Mouse (Mus musculus) layer of hippocampus, postnatal 10 days (tissue): ENCODE measurements around the gene Syt8. TPM values are rescaled to one million over a fixed set of nuclear protein-coding genes. Genes with fewer than 3 reads are reported as not detected.

Experiments
- DNase-seq, 2 experiments: peaks; one replicate each; pipeline ENCODE4 v3.0.0; 2021; ENCODE audit warnings: low spot score in 2 of 2
- total RNA-seq, 2 experiments: library from RNA; stranded (reverse); gene quantifications; 2 replicates each; pipeline ENCODE4 v1.2.3; 2021

The Syt8 gene
- total RNA-seq, 2 experiments from 2014 or later = not detected

- DNase-seq = no peak
Observed at GRCm38 (mm10) chr7:142474799-142475198, 40.1 kb downstream of the Syt8 start.

- no peak for DNase-seq
Observed at GRCm38 (mm10) chr7:142475641-142476040, 41.0 kb downstream of the Syt8 start.

- DNase-seq = no peak
Observed at GRCm38 (mm10) chr7:142476271-142476670, 41.6 kb downstream of the Syt8 start.

- DNase-seq = peak; percentile 61 to 74
Observed at GRCm38 (mm10) chr7:142476795-142477452, 42.3 kb downstream of the Syt8 start.

GRCm38 (mm10) chr7:142478001-142478400 lies 43.4 kb downstream of the Syt8 start:
- DNase-seq = no peak

- DNase-seq = no peak
Observed at GRCm38 (mm10) chr7:142478574-142478973, 43.9 kb downstream of the Syt8 start.

GRCm38 (mm10) chr7:142479307-142479706 lies 44.7 kb downstream of the Syt8 start:
- DNase-seq = no peak

- DNase-seq = no peak
Observed at GRCm38 (mm10) chr7:142479886-142480285, 45.2 kb downstream of the Syt8 start.

- DNase-seq = no peak
Observed at GRCm38 (mm10) chr7:142480661-142481060, 46.0 kb downstream of the Syt8 start.

- peak; percentile 58 to 66 for DNase-seq
Observed at GRCm38 (mm10) chr7:142481186-142481567, 46.5 kb downstream of the Syt8 start.

- no peak for DNase-seq
Observed at GRCm38 (mm10) chr7:142481568-142482255, 47.1 kb downstream of the Syt8 start.

GRCm38 (mm10) chr7:142482256-142482609 lies 47.6 kb downstream of the Syt8 start:
- DNase-seq = no peak

- no peak for DNase-seq
Observed at GRCm38 (mm10) chr7:142483136-142483535, 48.5 kb downstream of the Syt8 start.

- DNase-seq = no peak
Observed at GRCm38 (mm10) chr7:142484780-142485179, 50.1 kb downstream of the Syt8 start.

- no peak for DNase-seq
Observed at GRCm38 (mm10) chr7:142486751-142487162, 52.1 kb downstream of the Syt8 start.

GRCm38 (mm10) chr7:142487341-142487859 lies 52.8 kb downstream of the Syt8 start:
- peak in 1 of 2 experiments; percentile 67 for DNase-seq

- DNase-seq = no peak
Observed at GRCm38 (mm10) chr7:142488053-142488452, 53.4 kb downstream of the Syt8 start.

Other genes starting within 250 kb of the Syt8 start
- not detected for gene Gm10153, start 244.5 kb upstream of the Syt8 start, total RNA-seq
- gene Krtap5-3, start 233.5 kb upstream of the Syt8 start, total RNA-seq = not detected
- gene Gm7579, start 223.0 kb upstream of the Syt8 start, total RNA-seq = not detected
- not detected for gene Krtap5-5, start 204.9 kb upstream of the Syt8 start, total RNA-seq
- gene Gm40460, start 193.8 kb upstream of the Syt8 start, total RNA-seq = not detected
- gene Gm2431, start 176.5 kb upstream of the Syt8 start, total RNA-seq = not detected
- gene Gm4559, start 160.5 kb upstream of the Syt8 start, total RNA-seq = not detected
- gene Krtap5-1, start 137.7 kb upstream of the Syt8 start, total RNA-seq = not detected
- gene Krtap5-4, start 131.3 kb upstream of the Syt8 start, total RNA-seq = not detected
- gene Ifitm10, start 61.1 kb upstream of the Syt8 start, total RNA-seq = 10 to 100 TPM; 21.0 to 24.6 TPM
- 1 to 10 TPM in 1 of 2 experiments, not detected in 1; 6.5 TPM for gene Gm49369, start 52.2 kb upstream of the Syt8 start, total RNA-seq
- 100 to 1,000 TPM; 252 to 270 TPM for gene Ctsd, start 46.8 kb upstream of the Syt8 start, total RNA-seq
- gene Tnni2, start 7.0 kb downstream of the Syt8 start, total RNA-seq = not detected
- gene Lsp1, start 26.0 kb downstream of the Syt8 start, total RNA-seq = 1 to 10 TPM; 3.6 to 5.0 TPM
- gene Tnnt3, start 64.0 kb downstream of the Syt8 start, total RNA-seq = under 1 TPM; 0.82 to 0.96 TPM
- 10 to 100 TPM in 1 of 2 experiments, 1 to 10 TPM in 1; 8.4 to 12.9 TPM for gene Mrpl23, start 97.8 kb downstream of the Syt8 start, total RNA-seq
- 100 to 1,000 TPM; 209 to 223 TPM for gene Igf2, start 232.0 kb downstream of the Syt8 start, total RNA-seq
- gene Gm49394, start 235.1 kb downstream of the Syt8 start, total RNA-seq = under 1 TPM; 0.11 to 0.51 TPM